Mouse (Mus musculus) layer of hippocampus, postnatal 14 days (tissue): ENCODE measurements around the gene Olfr172. TPM values are rescaled to one million over a fixed set of nuclear protein-coding genes. Genes with fewer than 3 reads are reported as not detected.

ENCODE experiments used
- DNase-seq, 2 experiments: peaks; one replicate each; pipeline ENCODE4 v3.0.0; 2021 to 2022; ENCODE audit warnings: low spot score in 2 of 2, mixed read lengths in 1 of 2
- long read RNA-seq, 2 experiments: library from polyadenylated mRNA; stranded (forward); transcript quantifications; one replicate each; pipeline ENCODE4 v2.0.0; 2021
- microRNA-seq, 2 experiments: library from miRNA; unstranded; fragments of <30 nt; microRNA quantifications; one replicate each; pipeline ENCODE4 v1.2.0; 2021
- total RNA-seq, 2 experiments: library from RNA; stranded (reverse); gene quantifications; 2 replicates each; pipeline ENCODE4 v1.2.3; 2021

Gene Olfr172
- total RNA-seq = not detected
- long read RNA-seq, experiment 1 = 0 reads
- long read RNA-seq, experiment 2 = 0 reads

- no peak for DNase-seq
Measured at GRCm38 (mm10) chr16:58763076-58763475, at the start of gene Olfr172. TSS of gene Olfr172 (minus strand) at chr16:58763176.

- DNase-seq = no peak
Measured at GRCm38 (mm10) chr16:58800168-58800567, 37.2 kb upstream of the Olfr172 start, which contains the start of gene Olfr173. TSS of gene Olfr173 (minus strand) at chr16:58800268.

GRCm38 (mm10) chr16:58756191-58756590, 6.8 kb downstream of the Olfr172 start:
- no peak for DNase-seq

- DNase-seq = no peak
Measured at GRCm38 (mm10) chr16:58751314-58751713, 11.7 kb downstream of the Olfr172 start.

- DNase-seq = no peak
Measured at GRCm38 (mm10) chr16:58746715-58747114, 16.3 kb downstream of the Olfr172 start.

- DNase-seq = no peak
Measured at GRCm38 (mm10) chr16:58740751-58741150, 22.2 kb downstream of the Olfr172 start.

GRCm38 (mm10) chr16:58738800-58739199, 24.2 kb downstream of the Olfr172 start:
- no peak for DNase-seq

- no peak for DNase-seq
Measured at GRCm38 (mm10) chr16:58738205-58738604, 24.8 kb downstream of the Olfr172 start.

GRCm38 (mm10) chr16:58728176-58728671, 34.8 kb downstream of the Olfr172 start:
- DNase-seq = no peak

- DNase-seq = peak; percentile 87 to 97
Measured at GRCm38 (mm10) chr16:58727477-58728131, 35.4 kb downstream of the Olfr172 start, which contains the start of gene Cldnd1. TSS of gene Cldnd1 (plus strand) at chr16:58727910.

- no peak for DNase-seq
Measured at GRCm38 (mm10) chr16:58726680-58727476, 36.1 kb downstream of the Olfr172 start.

- no peak for DNase-seq
Measured at GRCm38 (mm10) chr16:58722292-58722691, 40.7 kb downstream of the Olfr172 start.

- DNase-seq = no peak
Measured at GRCm38 (mm10) chr16:58718666-58719120, 44.3 kb downstream of the Olfr172 start, which contains the start of gene Gpr15. TSS of gene Gpr15 (minus strand) at chr16:58719070.

- DNase-seq = no peak
Measured at GRCm38 (mm10) chr16:58715018-58715417, 48.0 kb downstream of the Olfr172 start.

GRCm38 (mm10) chr16:58713128-58713527, 49.8 kb downstream of the Olfr172 start:
- DNase-seq = no peak

- no peak for DNase-seq
Measured at GRCm38 (mm10) chr16:58712221-58712620, 50.8 kb downstream of the Olfr172 start.

Small RNAs within 50 kb of the gene (microRNA-seq; reads per million reads assigned to microRNA genes)
- 0 to 0.28 reads per million in 2 experiments for gene Gm27564

Other genes starting within 250 kb of the Olfr172 start
- gene St3gal6, start 238.9 kb downstream of the Olfr172 start, total RNA-seq = 10 to 100 TPM; 16.1 to 20.4 TPM
- not detected for gene Gm813, start 146.2 kb downstream of the Olfr172 start, total RNA-seq
- gene E330017A01Rik, start 124.4 kb downstream of the Olfr172 start, total RNA-seq = not detected
- 10 to 100 TPM; 45.4 to 53.0 TPM for gene Cpox, start 92.9 kb downstream of the Olfr172 start, total RNA-seq
- not detected for gene Gpr15, start 44.1 kb downstream of the Olfr172 start, total RNA-seq
- 10 to 100 TPM; 87.9 to 98.7 TPM for gene Cldnd1, start 35.3 kb downstream of the Olfr172 start, total RNA-seq
- gene Olfr173, start 37.1 kb upstream of the Olfr172 start, total RNA-seq = not detected
- not detected for gene Olfr175-ps1, start 63.6 kb upstream of the Olfr172 start, total RNA-seq
- not detected for gene Olfr177, start 111.6 kb upstream of the Olfr172 start, total RNA-seq
- not detected for gene Olfr178, start 128.9 kb upstream of the Olfr172 start, total RNA-seq
- not detected for gene Olfr181, start 165.6 kb upstream of the Olfr172 start, total RNA-seq
- gene Olfr180, start 166.2 kb upstream of the Olfr172 start, total RNA-seq = not detected
- not detected for gene Olfr183, start 232.2 kb upstream of the Olfr172 start, total RNA-seq